Mouse (Mus musculus) adrenal gland, adult 18-20 months (tissue): ENCODE measurements at regions not wholly inside any gene's neighbourhood (a gene's known extent, or its start where the extent isn't known, plus 50 kb on each side); places are given as distances from the start of the nearest gene placed in this dataset.

ENCODE experiments used
- DNase-seq, 2 experiments: peaks; one replicate each; pipeline ENCODE4 v3.0.0; 2021 to 2022; ENCODE audit warnings: low spot score in 2 of 2

GRCm38 (mm10) chr4:84032505-84032904 lies 507.2 kb downstream of the Ccdc171 start:
- no peak for DNase-seq

GRCm38 (mm10) chr4:84035347-84035746 lies 510.0 kb downstream of the Ccdc171 start:
- no peak for DNase-seq

GRCm38 (mm10) chr4:84037535-84037934 lies 512.2 kb downstream of the Ccdc171 start:
- DNase-seq, result peak in 1 of 2 experiments; percentile 10

- no peak for DNase-seq
Measured at GRCm38 (mm10) chr4:84050243-84050642, 524.9 kb downstream of the Ccdc171 start.

GRCm38 (mm10) chr4:84056863-84057502 lies 531.6 kb downstream of the Ccdc171 start:
- DNase-seq, result no peak

- no peak for DNase-seq
Measured at GRCm38 (mm10) chr4:84060187-84060586, 534.8 kb downstream of the Ccdc171 start.

- no peak for DNase-seq
Measured at GRCm38 (mm10) chr4:84063755-84064154, 538.4 kb downstream of the Ccdc171 start.

GRCm38 (mm10) chr4:84064614-84065456 lies 539.5 kb downstream of the Ccdc171 start:
- DNase-seq, result peak; percentile 78 to 80

GRCm38 (mm10) chr4:84065457-84066124 lies 540.2 kb downstream of the Ccdc171 start:
- no peak for DNase-seq

GRCm38 (mm10) chr4:84067931-84068575 lies 542.7 kb downstream of the Ccdc171 start:
- DNase-seq, result no peak

- DNase-seq, result no peak
Measured at GRCm38 (mm10) chr4:84068947-84069663, 543.8 kb downstream of the Ccdc171 start.

- no peak for DNase-seq
Measured at GRCm38 (mm10) chr4:84069681-84070080, 544.3 kb downstream of the Ccdc171 start.

- no peak for DNase-seq
Measured at GRCm38 (mm10) chr4:84070089-84070488, 544.7 kb downstream of the Ccdc171 start.

- DNase-seq, result no peak
Measured at GRCm38 (mm10) chr4:84072096-84072495, 546.8 kb downstream of the Ccdc171 start.

GRCm38 (mm10) chr4:84076526-84076925 lies 551.2 kb downstream of the Ccdc171 start:
- no peak for DNase-seq

GRCm38 (mm10) chr4:84079516-84079915 lies 554.2 kb downstream of the Ccdc171 start:
- no peak for DNase-seq

- DNase-seq, result no peak
Measured at GRCm38 (mm10) chr4:84081518-84081917, 556.2 kb downstream of the Ccdc171 start.

- no peak for DNase-seq
Measured at GRCm38 (mm10) chr4:84088166-84088565, 562.8 kb downstream of the Ccdc171 start.

- no peak for DNase-seq
Measured at GRCm38 (mm10) chr4:84092509-84092908, 567.2 kb downstream of the Ccdc171 start.

GRCm38 (mm10) chr4:84095237-84095636 lies 569.9 kb downstream of the Ccdc171 start:
- no peak for DNase-seq

GRCm38 (mm10) chr4:84096081-84096480 lies 570.7 kb downstream of the Ccdc171 start:
- no peak for DNase-seq
